Comparison of ENCODE assay signal across 9 mouse cellular contexts in genomic region chr10:93485055-93485691, GRCm38 (mm10). TPM values are rescaled to one million over a fixed set of nuclear protein-coding genes. Genes with fewer than 3 reads are reported as not detected.
DNase-seq lines count a peak whose midpoint lies in the region; ATAC-seq and TF ChIP-seq lines count a peak whose summit lies in the region.
"Had no signal": no experiment of that assay in that cellular context is flagged by ENCODE, and none has a peak within 500 bp of the region (broad histone marks: within the 10 kb centered on the region; RNA-seq: fewer than 3 reads in every experiment).

No protein-coding gene starts in this region.

- peaks cover 41 to 57% of the 10 kb centered on the region in 2 experiments for H3K36me3 ChIP-seq in CH12.LX (replicated peaks in 1 of 2; ENCODE audit: control insufficient read depth in 1 of 2, insufficient read depth in 1 of 2, low read length in 1 of 2)
- peaks cover 10% of the 10 kb centered on the region for H3K36me3 ChIP-seq in limb, embryonic 11.5 days (ENCODE audit: control insufficient read depth, insufficient read depth, low read length)

- no peak overlapping the region for H3K9ac ChIP-seq in CH12.LX (ENCODE audit: insufficient read depth, low read depth)
- no peak overlapping the region for H3K9ac ChIP-seq in limb, embryonic 11.5 days (ENCODE audit: low read length)

- H3K4me2 ChIP-seq in CH12.LX (ENCODE audit: insufficient read depth, low read depth, poor library complexity, severe bottlenecking) = no peak overlapping the region
- H3K4me2 ChIP-seq in limb, embryonic 11.5 days (ENCODE audit: low read depth, severe bottlenecking) = no peak overlapping the region

- TF ChIP-seq RAD21 in CH12.LX (IDR thresholded peaks at IDR 0.05; ENCODE audit: low read depth, low read length) = peak; percentile 50

- TF ChIP-seq CTCF in CH12.LX (conservative IDR thresholded peaks at IDR 0.05 in 1 of 2, IDR thresholded peaks at IDR 0.05 in 1 of 2; ENCODE audit: low read depth in 2 of 2, low read length in 2 of 2) = peak; percentile 58 to 74

- peak; percentile 28 for DNase-seq in gastrocnemius, postnatal 10 days
- no peak for DNase-seq in gastrocnemius, postnatal 4 days (ENCODE audit: low spot score in 2 of 2)
- peak; percentile 53 for DNase-seq in CH12.LX (ENCODE audit: extremely low read depth)
- DNase-seq in c-Kit-positive CD71-positive TER-119-negative erythroid progenitor cells, embryonic 14.5 days (ENCODE audit: low read depth) = peak; percentile 16
- peak; percentile 11 for DNase-seq in gastrocnemius, postnatal 25 days
- peak; percentile 64 for DNase-seq in limb, embryonic 11.5 days (ENCODE audit: low spot score)
- DNase-seq in naive thymus-derived CD4-positive, alpha-beta T cell, adult 2 months (ENCODE audit: low read depth) = peak; percentile 60
- DNase-seq in yolk sac, embryonic 10.5 days (ENCODE audit: low spot score) = peak; percentile 69

- no peak overlapping the region for H3K4me3 ChIP-seq in CH12.LX (replicated peaks in 1 of 3; ENCODE audit: low read depth in 2 of 3, low read length in 2 of 3, poor library complexity in 1 of 3)
- no peak overlapping the region for H3K4me3 ChIP-seq in limb, embryonic 11.5 days (ENCODE audit: low read depth, low read length)
- H3K4me3 ChIP-seq: megakaryocyte, embryonic 14.5 days had no signal

- dilution Hi-C loops in CH12.LX (cut with MboI; ENCODE audit: extremely low pct_ligation_motif_present, extremely low pct_unique_long_range_greater_than_20kb, low sequenced_read_pairs) = no loop called here

- no peaks in the 10 kb centered on the region for H3K9me3 ChIP-seq in CH12.LX (replicated peaks; ENCODE audit: low read length)
- no peaks in the 10 kb centered on the region for H3K9me3 ChIP-seq in limb, embryonic 11.5 days (ENCODE audit: control insufficient read depth, low read length)
- H3K9me3 ChIP-seq: megakaryocyte, embryonic 14.5 days had no signal

- no peaks in the 10 kb centered on the region for H3K27me3 ChIP-seq in CH12.LX (replicated peaks)
- H3K27me3 ChIP-seq in limb, embryonic 11.5 days (ENCODE audit: control insufficient read depth, insufficient read depth, low read length) = no peaks in the 10 kb centered on the region

- peaks cover 3 to 5% of the 10 kb centered on the region in 2 experiments; a peak in 3 of 4 replicates for H3K4me1 ChIP-seq in CH12.LX (ENCODE audit: control insufficient read depth in 1 of 2, insufficient read depth in 2 of 2)
- no peaks in the 10 kb centered on the region for H3K4me1 ChIP-seq in limb, embryonic 11.5 days (ENCODE audit: control insufficient read depth, insufficient read depth, low read length)

- 78% methylated on average over 8 of the region's 8 CpGs for WGBS in limb, embryonic 11.5 days

- in situ Hi-C loops in CH12.LX (cut with MboI; ENCODE audit: low pct_ligation_motif_present, low pct_unique_long_range_greater_than_20kb, low sequenced_read_pairs) = no loop called here

- H3K27ac ChIP-seq in CH12.LX (ENCODE audit: insufficient read depth, low read depth) = no peak overlapping the region
- no peak overlapping the region for H3K27ac ChIP-seq in limb, embryonic 11.5 days (replicated peaks; ENCODE audit: low read depth, low read length)

- no peak for TF ChIP-seq POLR2A in CH12.LX (IDR thresholded peaks at IDR 0.05; ENCODE audit: low read depth, low read length)

- peak; percentile 55 for ATAC-seq in limb, embryonic 11.5 days (ENCODE audit: insufficient number of reproducible peaks, low FRiP score, low TSS enrichment, low read depth)

- TF ChIP-seq EP300 in CH12.LX (IDR thresholded peaks at IDR 0.05; ENCODE audit: low read length) = no peak

- no peaks in the 10 kb centered on the region for H3K79me2 ChIP-seq in CH12.LX (replicated peaks; ENCODE audit: control insufficient read depth, extremely low read depth, insufficient read depth, poor library complexity, severe bottlenecking)

TF ChIP-seq in CH12.LX, 34 proteins besides CTCF, POLR2A, EP300 and RAD21:
- TF ChIP-seq E2F4 (IDR thresholded peaks at IDR 0.05; ENCODE audit: insufficient replicate concordance, low read depth, low read length) (no peak), SMC3 (IDR thresholded peaks at IDR 0.05; ENCODE audit: low read depth, low read length) (peak; percentile 75)

RNA-seq across cellular contexts. Expression of gene Hal, which starts 3.4 kb away (rescaled TPM):
- under 1 TPM; 0.09 to 0.56 TPM for total RNA-seq in gastrocnemius, postnatal 10 days (2021)
- total RNA-seq in gastrocnemius, postnatal 4 days (2021) = under 1 TPM; 0.12 to 0.16 TPM
- total RNA-seq in CH12.LX (2012; rRNA removed) (0.76 TPM in 2 replicates), CH12.LX (2014; rRNA removed) (0.26 TPM in 1 of 2 replicates, not detected in the other)
- polyA plus RNA-seq in CH12.LX (2012; ENCODE audit: insufficient read length, low read depth) = 0.29 TPM in 1 of 2 replicates, not detected in the other
- total RNA-seq in gastrocnemius, postnatal 25 days (2021) = under 1 TPM; 0.21 to 0.33 TPM
- polyA plus RNA-seq in limb, embryonic 11.5 days (2014; fragmentation: Nextera tagmentation; extraction: Ambion mirVana) = 0.29 and 1.1 TPM in 2 replicates

RNA-seq across cellular contexts. Expression of gene Lta4h, which starts 32.0 kb away (rescaled TPM):
- 10 to 100 TPM; 38.5 to 46.5 TPM for total RNA-seq in gastrocnemius, postnatal 10 days (2021)
- total RNA-seq in gastrocnemius, postnatal 4 days (2021) = 10 to 100 TPM; 65.4 to 71.1 TPM
- 118 and 120 TPM in 2 replicates for total RNA-seq in CH12.LX (2012; rRNA removed)
- 155 and 160 TPM in 2 replicates for total RNA-seq in CH12.LX (2014; rRNA removed)
- 99.6 and 104 TPM in 2 replicates for polyA plus RNA-seq in CH12.LX (2012; ENCODE audit: insufficient read length, low read depth)
- total RNA-seq in gastrocnemius, postnatal 25 days (2021) = 10 to 100 TPM; 18.3 to 26.9 TPM
- polyA plus RNA-seq in limb, embryonic 11.5 days (2014; fragmentation: Nextera tagmentation; extraction: Ambion mirVana) = 181 and 193 TPM in 2 replicates

RNA-seq across cellular contexts. Expression of gene Amdhd1, which starts 54.7 kb away (rescaled TPM):
- total RNA-seq in gastrocnemius, postnatal 10 days (2021) = under 1 TPM in 1 of 2 experiments, not detected in 1; 0.18 TPM
- under 1 TPM in 1 of 2 experiments, not detected in 1; 0.31 TPM for total RNA-seq in gastrocnemius, postnatal 4 days (2021)
- total RNA-seq in CH12.LX (2012; rRNA removed) (4.6 and 8.4 TPM in 2 replicates), CH12.LX (2014; rRNA removed) (2.4 and 3.3 TPM in 2 replicates)
- 2.3 and 2.4 TPM in 2 replicates for polyA plus RNA-seq in CH12.LX (2012; ENCODE audit: insufficient read length, low read depth)
- not detected for total RNA-seq in gastrocnemius, postnatal 25 days (2021)
- polyA plus RNA-seq in limb, embryonic 11.5 days (2014; fragmentation: Nextera tagmentation; extraction: Ambion mirVana) = 0.23 and 0.43 TPM in 2 replicates

RNA-seq across cellular contexts. Expression of gene Ccdc38, which starts 55.3 kb away (rescaled TPM):
- under 1 TPM; 0.07 to 0.09 TPM for total RNA-seq in gastrocnemius, postnatal 10 days (2021)
- not detected for total RNA-seq in gastrocnemius, postnatal 4 days (2021)
- total RNA-seq in CH12.LX (2012; rRNA removed) (6.6 and 9.2 TPM in 2 replicates), CH12.LX (2014; rRNA removed) (47.3 and 55.8 TPM in 2 replicates)
- polyA plus RNA-seq in CH12.LX (2012; ENCODE audit: insufficient read length, low read depth) = 17.9 and 22.2 TPM in 2 replicates
- total RNA-seq in gastrocnemius, postnatal 25 days (2021) = not detected
- polyA plus RNA-seq in limb, embryonic 11.5 days (2014; fragmentation: Nextera tagmentation; extraction: Ambion mirVana) = 0.21 and 0.23 TPM in 2 replicates

Comparison
In these comparisons a context has a peak if more than half of its experiments do, and no peak if none do; other contexts are left out.
1. DNase-seq: peak in gastrocnemius, postnatal 10 days (single experiment), CH12.LX (single experiment), c-Kit-positive CD71-positive TER-119-negative erythroid progenitor cells, embryonic 14.5 days (single experiment), gastrocnemius, postnatal 25 days (single experiment), limb, embryonic 11.5 days (single experiment), naive thymus-derived CD4-positive, alpha-beta T cell, adult 2 months (single experiment) and yolk sac, embryonic 10.5 days (single experiment); none in gastrocnemius, postnatal 4 days (0 of 2).